Mouse (Mus musculus) macrophage (primary cell): Measurements from ENCODE around the gene Timm8a1. TPM values are rescaled to one million over a fixed set of nuclear protein-coding genes. Genes with fewer than 3 reads are reported as not detected.

Source experiments
- H3K27ac ChIP-seq: fragments of 350-480 bp; formaldehyde crosslinking; 2 replicates; pipeline ENCODE4 v1.9.0; 2021
- H3K36me3 ChIP-seq: fragments of 350-480 bp; formaldehyde crosslinking; 2 replicates; pipeline ENCODE4 v1.9.0; 2021; ENCODE audit errors: inconsistent target
- H3K4me3 ChIP-seq: fragments of 350-480 bp; formaldehyde crosslinking; 2 replicates; pipeline ENCODE4 v1.9.0; 2021; ENCODE audit errors: inconsistent target
- H3K79me2 ChIP-seq: fragments of 350-480 bp; formaldehyde crosslinking; 2 replicates; pipeline ENCODE4 v1.9.0; 2021; ENCODE audit errors: inconsistent target
- WGBS: methylation state at CpG from one replicate; pipeline ENCODE4 v1.1.7; 2026; ENCODE audit warnings: inconsistent platforms; ENCODE audit not compliant: missing documents; 5-methylcytosine and 5-hydroxymethylcytosine counted together
- polyA plus RNA-seq: library from polyadenylated mRNA; stranded (reverse); fragments of 250-400 nt; gene quantifications from 3 replicates; pipeline ENCODE4 v1.2.4, GENCODE M21; 2018; ENCODE audit warnings: inconsistent platforms
- total RNA-seq, 78 experiments: library from RNA; depleted of rRNA; stranded (reverse); fragments of 250-400 nt; gene quantifications; 1 replicate in 9 of 78; 2 replicates in 24 of 78; 3 replicates in 43 of 78; 4 replicates in 2 of 78; pipeline ENCODE4 v1.2.4; 2018; ENCODE audit warnings: inconsistent platforms in 56 of 78

Timm8a1 gene
- total RNA-seq (2018; cell fraction: chromatin; rRNA removed), result 1 to 10 TPM in 23 of 26 experiments, under 1 TPM in 1, not detected in 2; 0.90 to 5.5 (median 2.0) TPM
- total RNA-seq (2018; cell fraction: cytosol; rRNA removed), result 10 to 100 TPM in 14 of 26 experiments, 1 to 10 TPM in 12; 7.7 to 11.9 (median 10.1) TPM
- 10 to 100 TPM in 1 of 26 experiments, 1 to 10 TPM in 25; 1.8 to 10.8 (median 4.4) TPM for total RNA-seq (2018; cell fraction: nucleus; rRNA removed)
- polyA plus RNA-seq, result 8.9 to 25.3 TPM (median 13.0 TPM) in 3 replicates

- Histone ChIP-seq H3K27ac (peak within 1 kb of the TSS; percentile 45), H3K36me3 (no peaks in the 10 kb centered on the region), H3K4me3 (peak within 1 kb of the TSS; percentile 63), H3K79me2 (peaks cover 20% of the 10 kb centered on the region; the same call in 1 of the 2 replicates)
- 24% methylated on average over 25 of the region's 61 CpGs for WGBS
Measured at GRCm38 (mm10) chrX:134541145-134541954, at the start of gene Timm8a1. Timm8a1 (minus strand) TSS chrX:134541865.

GRCm38 (mm10) chrX:134589836-134590235 is 48.2 kb upstream of the Timm8a1 start:
- 52% methylated on average over 5 of the region's 5 CpGs for WGBS
- no peak overlapping the region for H3K4me3 ChIP-seq
- H3K79me2 ChIP-seq, result peaks cover 52% of the 10 kb centered on the region
- H3K36me3 ChIP-seq, result 0 out of 2 replicates have a peak, but pooled peaks cover 9% of the 10 kb centered on the region
- no peak overlapping the region for H3K27ac ChIP-seq

GRCm38 (mm10) chrX:134588997-134589396 is 47.3 kb upstream of the Timm8a1 start:
- Histone ChIP-seq H3K79me2 (peaks cover 44% of the 10 kb centered on the region), H3K36me3 (0 out of 2 replicates have a peak, but pooled peaks cover 9% of the 10 kb centered on the region), H3K27ac (no peak overlapping the region), H3K4me3 (no peak overlapping the region)
- WGBS, result 85% methylated on average over 3 of the region's 3 CpGs

GRCm38 (mm10) chrX:134588261-134588660 is 46.6 kb upstream of the Timm8a1 start:
- no peak overlapping the region for H3K4me3 ChIP-seq
- H3K36me3 ChIP-seq, result 0 out of 2 replicates have a peak, but pooled peaks cover 9% of the 10 kb centered on the region
- 83% methylated on average over 2 of the region's 4 CpGs for WGBS
- H3K27ac ChIP-seq, result no peak overlapping the region
- H3K79me2 ChIP-seq, result peaks cover 36% of the 10 kb centered on the region

- H3K4me3 ChIP-seq, result peak overlapping the region; percentile 46
- H3K27ac ChIP-seq, result peak overlapping the region; percentile 36; the same call in 1 of the 2 replicates
- WGBS, result 30% methylated on average over 4 of the region's 8 CpGs
- H3K36me3 ChIP-seq, result 0 out of 2 replicates have a peak, but pooled peaks cover 9% of the 10 kb centered on the region
- peaks cover 33% of the 10 kb centered on the region for H3K79me2 ChIP-seq
Measured at GRCm38 (mm10) chrX:134586447-134586846, 44.8 kb upstream of the Timm8a1 start.

- WGBS, result 17% methylated on average over 36 of the region's 45 CpGs
- 0 out of 2 replicates have a peak, but pooled peaks cover under 1% of the 10 kb centered on the region for H3K36me3 ChIP-seq
- H3K79me2 ChIP-seq, result peaks cover 41% of the 10 kb centered on the region
- peak within 1 kb of the TSS; percentile 46 for H3K4me3 ChIP-seq
- peak within 1 kb of the TSS; percentile 86 for H3K27ac ChIP-seq
Measured at GRCm38 (mm10) chrX:134585103-134586002, 43.7 kb upstream of the Timm8a1 start, which contains the start of gene Rpl36a. Rpl36a (plus strand) TSS chrX:134585654.

- peaks cover 64% of the 10 kb centered on the region for H3K79me2 ChIP-seq
- WGBS, result 25% methylated on average over 11 of the region's 11 CpGs
- H3K36me3 ChIP-seq, result no peaks in the 10 kb centered on the region
- peak within 1 kb of the TSS; percentile 62 for H3K4me3 ChIP-seq
- H3K27ac ChIP-seq, result peak within 1 kb of the TSS; percentile 86
Measured at GRCm38 (mm10) chrX:134582888-134583669, 41.4 kb upstream of the Timm8a1 start, which contains the start of gene Btk. Btk (minus strand) TSS chrX:134583570.

GRCm38 (mm10) chrX:134582270-134582669 is 40.6 kb upstream of the Timm8a1 start:
- H3K27ac ChIP-seq, result peak overlapping the region; percentile 86
- peak overlapping the region; percentile 62 for H3K4me3 ChIP-seq
- WGBS, result 18% methylated on average over 9 of the region's 11 CpGs
- no peaks in the 10 kb centered on the region for H3K36me3 ChIP-seq
- peaks cover 68% of the 10 kb centered on the region for H3K79me2 ChIP-seq

GRCm38 (mm10) chrX:134580528-134581305 is 39.1 kb upstream of the Timm8a1 start:
- H3K79me2 ChIP-seq, result peaks cover 72% of the 10 kb centered on the region
- H3K36me3 ChIP-seq, result no peaks in the 10 kb centered on the region
- 72% methylated on average over 14 of the region's 14 CpGs for WGBS
- H3K4me3 ChIP-seq, result peak overlapping the region; percentile 62; the same call in 1 of the 2 replicates
- no peak overlapping the region for H3K27ac ChIP-seq

- peaks cover 100% of the 10 kb centered on the region for H3K79me2 ChIP-seq
- H3K4me3 ChIP-seq, result no peak overlapping the region
- H3K27ac ChIP-seq, result no peak overlapping the region
- 59% methylated on average over 3 of the region's 4 CpGs for WGBS
- H3K36me3 ChIP-seq, result no peaks in the 10 kb centered on the region
Measured at GRCm38 (mm10) chrX:134577896-134578295, 36.2 kb upstream of the Timm8a1 start.

- Histone ChIP-seq H3K4me3 (no peak overlapping the region), H3K27ac (peak overlapping the region; percentile 34), H3K36me3 (no peaks in the 10 kb centered on the region), H3K79me2 (peaks cover 16% of the 10 kb centered on the region; the same call in 1 of the 2 replicates)
- 64% methylated on average over 7 of the region's 8 CpGs for WGBS
Measured at GRCm38 (mm10) chrX:134566536-134567222, 25.0 kb upstream of the Timm8a1 start.

- no peak overlapping the region for H3K4me3 ChIP-seq
- peak overlapping the region; percentile 46 for H3K27ac ChIP-seq
- no peaks in the 10 kb centered on the region for H3K36me3 ChIP-seq
- 39% methylated on average over 3 of the region's 4 CpGs for WGBS
- no peaks in the 10 kb centered on the region; the same call in 1 of the 2 replicates for H3K79me2 ChIP-seq
Measured at GRCm38 (mm10) chrX:134564326-134564725, 22.7 kb upstream of the Timm8a1 start.
